Mouse (Mus musculus) urinary bladder, adult 18-20 months (tissue): ENCODE data around the gene Ssc5d.
A peak's percentile ranks its signal among the peaks of the same experiment; 100 is the strongest.
"Not testable (repeated sequence)": the region's sequence is repeated elsewhere in the genome, so short reads cannot be mapped to it uniquely, and the experiment has no call there.

Experiments
- DNase-seq, 2 experiments: peaks; one replicate each; pipeline ENCODE4 v3.0.0; 2022; ENCODE audit warnings: low spot score in 2 of 2, mixed read lengths in 2 of 2

The Ssc5d gene

DNA sequence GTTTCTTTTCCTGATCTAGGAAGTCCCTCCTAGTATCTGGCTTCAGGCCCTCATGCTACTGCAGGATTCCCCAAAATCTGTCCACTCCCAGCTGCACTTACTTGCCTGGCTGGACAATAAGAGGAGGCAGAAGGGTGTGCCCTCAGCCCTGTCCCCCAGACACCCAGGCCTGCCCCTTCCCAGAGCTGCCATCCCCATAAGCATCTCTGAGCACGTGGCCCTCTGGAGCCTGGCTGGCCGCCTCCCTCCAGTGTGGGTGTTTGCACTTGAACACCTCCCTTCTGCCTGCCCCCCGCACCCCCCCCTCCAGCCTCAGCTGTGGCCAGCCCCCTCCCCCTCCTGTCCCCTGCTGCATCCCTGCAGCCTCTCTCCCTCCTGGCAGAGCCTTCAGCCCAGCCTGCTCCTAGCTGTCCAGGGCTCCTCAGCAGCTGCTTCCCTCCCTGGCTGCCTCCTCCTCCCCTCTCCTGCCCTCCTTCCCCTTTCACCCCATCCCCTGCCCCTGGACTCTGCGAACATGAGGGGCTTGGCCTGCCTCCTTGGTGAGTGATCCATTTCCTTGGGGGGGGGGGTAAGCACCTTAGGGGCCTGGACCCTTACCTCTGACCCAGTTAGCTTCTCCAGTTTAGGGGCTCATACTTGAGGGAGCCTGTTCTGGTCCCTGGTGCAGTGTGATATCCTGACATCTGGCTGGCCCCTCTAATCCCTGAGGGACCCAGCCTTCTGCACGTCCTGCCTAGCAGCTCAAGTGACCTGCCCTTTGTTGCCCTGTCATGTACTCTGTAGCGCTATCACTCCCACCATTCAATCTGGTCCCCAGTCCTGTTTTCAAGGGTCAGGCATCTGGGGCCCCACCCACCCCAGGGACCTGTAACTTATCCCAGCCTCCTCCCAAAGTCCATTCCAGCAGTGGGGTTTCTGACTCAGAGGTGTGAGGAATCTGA lies at the start of gene Ssc5d:
TSS of gene Ssc5d (plus strand) at position 345 of the 941 bp plus-strand sequence.
- peak in 1 of 2 experiments; percentile 54 for DNase-seq

DNA sequence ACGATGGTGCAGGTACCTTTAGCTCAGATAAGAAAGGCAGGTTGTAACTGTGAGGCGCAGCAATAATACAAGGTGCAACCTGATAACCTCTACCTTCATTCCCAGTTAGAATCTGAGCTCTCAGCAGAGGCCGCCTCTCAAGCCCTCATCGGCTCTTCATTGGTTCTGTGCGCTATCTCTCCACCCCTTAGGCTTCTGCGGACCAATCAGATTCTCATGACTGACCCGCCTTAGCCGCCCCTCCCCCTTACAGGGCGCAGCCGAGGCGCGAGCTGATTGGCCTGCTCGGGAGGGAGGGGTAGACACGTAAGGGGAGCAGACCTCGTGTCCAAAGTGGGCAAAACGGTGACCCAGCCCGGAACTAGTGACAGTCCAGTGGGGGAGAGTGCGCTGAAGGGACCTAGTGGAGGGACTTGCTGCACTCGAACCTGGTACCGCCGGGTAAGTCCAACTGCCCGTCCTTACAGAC lies 48.8 kb upstream of the Ssc5d start, which contains the start of gene Isoc2a:
TSS of gene Isoc2a (plus strand) at position 401 of the 469 bp plus-strand sequence.
- peak; percentile 67 to 91 for DNase-seq

DNA sequence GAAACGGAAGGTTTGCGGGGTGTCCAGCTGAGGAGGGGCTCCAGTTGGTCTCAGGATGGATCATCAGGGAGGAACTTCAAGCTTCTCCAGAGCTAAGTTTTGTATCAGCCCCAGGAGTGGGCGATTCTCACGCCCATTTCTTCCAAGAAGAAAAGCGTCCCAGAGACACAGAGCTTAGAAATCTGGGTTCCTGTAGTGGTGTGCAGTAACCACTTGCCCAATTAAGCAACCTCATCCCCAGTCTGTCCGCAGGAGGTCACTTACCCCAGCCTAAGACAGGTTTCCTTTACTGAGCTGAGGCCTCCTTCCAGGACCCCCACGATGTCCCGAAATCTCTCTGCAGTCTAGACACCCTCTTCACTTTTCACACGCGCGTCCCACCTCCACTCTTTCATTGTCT lies 48.4 kb upstream of the Ssc5d start:
- no peak for DNase-seq

DNA sequence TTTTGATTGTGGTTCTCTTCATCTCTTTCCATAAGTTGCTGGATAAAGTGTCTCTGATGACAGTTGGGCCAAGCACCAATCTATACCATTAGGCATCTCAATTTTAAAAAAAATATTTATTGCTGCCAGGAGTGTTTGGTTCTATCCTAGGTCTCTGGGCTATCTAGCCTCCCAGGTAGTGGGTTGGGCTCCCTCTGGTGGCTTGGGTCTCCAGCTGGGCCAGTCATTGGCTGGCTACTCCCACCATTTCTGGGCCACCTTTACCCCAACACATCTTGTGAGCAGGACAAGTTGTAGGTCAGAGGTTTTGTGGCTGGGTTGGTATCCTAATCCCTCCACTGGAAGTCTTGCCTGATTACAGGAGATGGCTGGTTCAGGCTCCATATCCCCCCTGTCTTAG lies 47.4 kb upstream of the Ssc5d start:
- no peak for DNase-seq

DNA sequence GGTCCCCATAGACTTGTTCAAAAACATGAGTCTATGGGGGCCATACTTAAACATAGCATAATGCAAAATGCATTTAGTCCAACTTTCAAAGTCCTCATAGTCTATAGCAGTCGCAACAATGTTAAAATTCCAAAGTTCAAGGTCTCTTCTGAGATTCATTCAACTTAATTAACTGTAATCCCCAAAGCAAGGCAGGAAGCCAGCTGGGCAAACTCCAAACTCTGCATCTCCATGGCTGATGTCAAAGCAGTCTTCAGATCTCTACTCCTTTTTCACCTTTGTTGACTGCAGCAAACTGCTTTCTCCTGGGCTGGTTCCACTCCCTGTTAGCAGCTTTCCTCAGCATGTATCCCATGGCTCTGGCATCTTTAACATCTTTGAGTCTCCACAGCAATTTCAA lies 46.5 kb upstream of the Ssc5d start:
- DNase-seq: not testable (repeated sequence)

DNA sequence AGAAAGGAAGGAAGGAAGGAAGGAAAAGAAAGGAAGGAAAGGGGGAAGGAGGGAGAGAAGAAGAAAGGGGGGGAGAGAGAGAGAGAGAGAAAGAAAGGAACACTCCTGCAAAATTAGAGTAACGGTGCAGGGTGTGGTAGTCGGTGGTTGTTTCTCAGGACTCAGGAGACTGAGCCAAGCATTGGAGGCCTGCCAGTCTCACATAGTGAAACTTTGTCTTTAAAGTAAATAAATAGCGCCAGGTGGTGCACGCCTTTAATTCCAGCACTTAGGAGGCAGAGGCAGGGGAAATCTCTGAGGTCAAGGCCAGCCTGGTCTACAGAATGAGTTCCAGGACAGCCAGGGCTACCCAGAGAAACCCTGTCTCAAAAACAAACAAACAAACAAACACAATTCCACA lies 38.9 kb upstream of the Ssc5d start:
- no peak for DNase-seq

DNA sequence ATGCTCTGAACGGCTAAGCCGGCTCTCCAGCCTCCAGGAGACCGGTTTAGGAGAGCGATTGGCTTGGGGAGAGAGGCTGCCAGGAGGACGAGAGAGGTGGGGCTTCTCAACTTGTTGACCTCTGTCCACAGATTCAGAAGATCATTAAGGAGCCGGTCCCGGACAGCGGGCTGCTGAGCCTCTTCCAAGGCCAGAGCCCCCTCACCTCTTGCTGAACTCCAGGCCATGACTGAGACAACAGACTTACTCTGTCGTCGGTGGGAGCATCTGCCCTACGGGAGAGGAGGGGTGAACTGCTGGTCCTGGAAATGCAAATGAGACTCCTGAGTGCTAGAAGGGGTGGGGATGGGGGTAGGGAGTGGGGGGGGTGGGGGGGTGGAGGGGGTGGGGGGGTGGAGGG lies 30.4 kb upstream of the Ssc5d start:
- DNase-seq: no peak

DNA sequence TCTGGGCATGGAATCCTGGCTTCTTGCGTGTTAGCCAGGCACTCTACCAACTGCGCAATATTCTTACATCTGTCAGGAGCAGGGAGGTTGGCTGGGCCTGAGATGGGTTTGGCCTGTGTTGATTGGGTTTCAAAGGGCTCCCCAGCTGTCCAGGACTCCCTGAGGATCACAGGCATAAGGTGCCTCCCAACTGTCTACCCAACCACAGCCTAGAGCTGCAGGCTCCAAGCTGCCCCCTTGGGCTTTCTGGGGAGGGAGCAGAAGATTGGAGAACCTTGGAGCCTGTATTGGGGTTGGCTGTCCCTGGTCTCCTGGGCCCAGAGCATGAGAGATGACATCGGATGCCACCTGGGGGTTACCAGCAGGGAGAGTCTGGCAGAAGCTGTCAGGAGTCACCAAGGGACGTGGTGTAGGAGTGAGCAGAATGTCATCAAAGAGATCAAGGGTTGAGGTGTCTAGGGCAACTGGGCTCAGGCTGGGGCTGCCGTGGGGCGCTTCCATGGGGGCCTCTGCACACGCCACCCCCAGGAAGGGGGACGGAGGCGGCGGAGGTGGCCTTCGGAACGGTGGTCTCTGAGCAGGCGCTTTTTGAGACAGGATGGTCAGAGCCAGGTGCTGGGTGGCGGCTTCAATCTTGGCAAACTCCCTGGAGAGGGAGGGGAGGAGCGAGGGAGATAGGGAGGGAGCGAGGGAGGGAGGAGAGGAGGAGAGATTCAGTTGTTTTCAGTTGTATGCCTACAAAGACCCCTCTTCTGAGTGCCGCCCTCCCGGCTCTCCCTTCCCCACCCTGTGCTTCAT lies 26.5 kb upstream of the Ssc5d start:
- no peak for DNase-seq

DNA sequence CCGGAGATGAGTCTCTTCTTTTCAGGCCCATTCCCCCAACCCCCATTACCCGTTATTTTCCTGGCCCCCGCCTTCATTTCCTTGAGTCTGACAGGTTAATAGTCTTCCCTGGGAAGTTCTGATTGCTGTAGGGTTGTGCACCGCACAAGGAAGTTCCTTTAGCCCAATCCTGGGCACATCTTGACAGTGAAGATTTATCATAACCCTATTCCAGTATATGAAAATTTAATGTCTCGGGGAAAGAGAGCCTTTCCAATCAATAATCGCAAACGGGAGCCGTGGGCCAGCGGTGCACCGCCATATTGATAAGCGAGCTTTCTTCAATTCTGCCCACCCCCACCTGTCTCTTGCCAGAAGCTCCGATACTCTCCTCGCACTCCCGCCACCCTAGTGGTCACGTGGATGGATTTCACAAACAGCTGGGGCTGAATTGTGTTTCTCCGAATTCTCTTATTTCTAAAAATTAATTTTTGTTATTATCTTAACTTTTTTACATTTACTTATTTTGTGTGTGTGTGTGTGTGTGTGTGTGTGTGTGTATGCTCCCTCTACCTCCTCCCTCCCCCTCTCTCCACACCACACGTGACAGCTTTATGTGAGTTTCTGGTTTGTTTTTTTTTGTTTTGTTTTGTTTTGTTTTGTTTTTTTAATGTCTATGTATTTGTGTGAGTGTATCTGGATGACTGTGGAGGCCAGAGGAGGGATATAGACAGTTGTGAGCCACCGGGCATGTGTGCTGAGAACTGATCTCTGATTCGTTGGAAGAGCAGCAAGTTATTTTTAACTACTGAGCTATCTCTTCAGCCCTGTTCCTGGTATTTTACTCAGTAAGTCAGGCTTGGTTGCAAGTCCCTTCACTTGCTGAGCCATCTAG lies 25.7 kb upstream of the Ssc5d start:
- no peak for DNase-seq

DNA sequence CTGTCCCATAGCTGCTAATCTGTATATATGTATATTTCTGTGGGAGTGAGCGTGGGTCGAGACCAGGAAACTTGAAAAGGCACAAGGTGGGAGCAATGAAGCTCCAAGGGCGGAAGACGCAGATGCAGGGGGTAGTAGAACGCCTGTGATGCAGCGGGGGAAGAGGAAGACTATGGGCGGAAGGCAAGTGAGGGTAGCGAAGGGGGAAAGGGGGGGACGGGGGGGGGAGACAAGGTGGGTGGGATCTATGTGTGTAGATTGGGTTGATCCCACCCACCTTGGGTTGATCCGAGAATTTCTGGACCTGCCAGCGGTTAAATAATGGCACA lies 25.1 kb upstream of the Ssc5d start:
- DNase-seq: no peak

DNA sequence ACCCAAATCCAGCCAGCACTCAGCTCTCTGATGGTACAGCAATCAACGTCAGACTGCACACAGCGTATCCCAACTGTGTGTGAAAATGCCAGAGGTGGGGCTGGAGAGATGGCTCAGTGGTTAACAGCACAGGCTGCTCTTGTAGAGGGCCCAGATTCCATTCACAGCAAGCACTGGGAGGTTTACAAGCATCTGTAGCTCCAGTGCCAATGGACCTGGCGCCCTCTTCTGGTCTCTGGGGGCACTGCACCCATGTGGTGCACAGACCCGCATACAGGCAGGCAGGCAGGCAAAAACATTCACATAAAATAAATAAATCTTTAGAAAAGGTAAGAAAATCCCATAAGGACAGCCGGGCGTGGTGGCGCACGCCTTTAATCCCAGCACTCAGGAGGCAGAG lies 24.4 kb upstream of the Ssc5d start:
- DNase-seq: no peak

DNA sequence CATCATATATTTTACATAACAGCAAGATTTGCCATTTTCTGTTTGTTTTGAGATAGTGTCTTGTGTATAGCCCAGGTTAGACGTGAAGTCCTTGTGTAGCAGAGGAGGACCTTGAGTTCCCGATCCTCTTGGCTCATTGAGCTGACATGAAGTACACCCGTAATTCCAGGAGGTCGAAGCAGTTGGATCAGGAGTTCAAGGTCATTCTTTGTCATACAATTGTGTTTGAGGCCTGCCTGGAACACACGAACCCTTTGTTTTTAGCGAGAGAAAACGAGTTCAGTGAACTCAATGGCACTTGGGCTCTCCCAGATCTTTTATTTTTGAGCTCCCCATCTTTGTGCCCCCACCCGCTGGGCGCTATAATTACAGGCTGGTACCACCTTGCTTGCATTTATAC lies 23.2 kb upstream of the Ssc5d start:
- DNase-seq: no peak

DNA sequence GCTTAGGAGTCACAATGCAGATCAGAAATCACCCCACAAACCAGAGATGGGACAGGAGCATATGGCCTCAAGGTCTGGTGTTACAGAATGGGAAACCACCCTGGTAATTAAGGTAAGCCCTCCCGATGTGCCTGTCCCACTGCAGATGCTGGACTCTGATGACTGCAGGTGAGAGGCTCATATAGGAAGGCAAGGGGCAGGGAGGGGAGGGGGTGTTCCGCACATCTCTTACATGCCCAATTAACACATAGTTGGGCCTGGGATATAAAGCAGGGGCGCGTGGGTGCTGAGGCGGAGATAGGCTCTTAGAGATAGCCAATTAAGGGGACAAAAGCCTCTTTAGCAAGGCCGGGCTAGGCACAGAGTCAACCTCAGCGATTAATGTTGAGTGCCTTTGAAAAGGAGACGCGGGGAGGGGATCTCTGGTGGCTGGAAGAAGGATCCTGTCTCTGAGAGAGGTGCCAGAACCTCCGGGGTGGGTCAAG lies 19.1 kb upstream of the Ssc5d start, which contains the start of gene Gm36210:
TSS of gene Gm36210 (minus strand) at position 51 of the 485 bp plus-strand sequence.
- no peak for DNase-seq

DNA sequence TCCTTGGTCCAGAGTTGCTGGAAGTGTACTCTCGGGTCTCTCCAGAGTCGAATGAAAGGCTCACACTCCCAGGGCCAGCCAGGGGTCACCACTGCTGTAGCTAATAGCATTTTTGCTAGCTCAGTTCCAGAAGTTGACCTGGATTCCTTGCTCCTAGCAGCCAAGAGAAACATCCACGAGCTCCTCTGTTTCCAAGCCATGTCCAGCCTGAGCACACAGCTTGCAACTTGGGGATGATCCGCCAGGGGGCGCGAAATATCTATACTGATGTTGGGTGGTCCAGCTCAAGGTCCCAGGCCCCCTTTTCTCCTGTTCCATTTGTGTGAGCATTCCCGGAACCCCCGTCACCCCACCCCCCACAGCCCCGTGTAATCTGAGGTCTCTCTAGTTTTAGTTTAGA lies 14.0 kb upstream of the Ssc5d start:
- DNase-seq: no peak

DNA sequence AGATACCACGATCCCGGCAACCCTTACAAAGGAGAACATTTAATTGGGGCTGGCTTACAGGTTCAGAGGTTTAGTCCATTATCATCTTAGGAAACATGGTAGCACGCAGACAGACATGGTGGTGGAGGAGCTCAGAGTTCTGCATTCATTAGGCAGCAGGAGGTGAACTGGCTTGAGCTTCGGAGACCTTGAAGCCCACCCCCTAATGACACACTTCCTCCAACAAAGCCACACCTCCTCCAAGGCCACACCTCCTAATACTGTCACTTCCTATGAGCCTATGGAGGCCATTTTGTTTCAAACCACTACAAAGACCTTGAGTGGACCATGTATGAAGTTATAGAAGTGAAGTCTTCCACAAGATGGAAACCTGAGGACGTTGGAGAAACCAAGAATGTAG lies 13.3 kb upstream of the Ssc5d start:
- no peak for DNase-seq

DNA sequence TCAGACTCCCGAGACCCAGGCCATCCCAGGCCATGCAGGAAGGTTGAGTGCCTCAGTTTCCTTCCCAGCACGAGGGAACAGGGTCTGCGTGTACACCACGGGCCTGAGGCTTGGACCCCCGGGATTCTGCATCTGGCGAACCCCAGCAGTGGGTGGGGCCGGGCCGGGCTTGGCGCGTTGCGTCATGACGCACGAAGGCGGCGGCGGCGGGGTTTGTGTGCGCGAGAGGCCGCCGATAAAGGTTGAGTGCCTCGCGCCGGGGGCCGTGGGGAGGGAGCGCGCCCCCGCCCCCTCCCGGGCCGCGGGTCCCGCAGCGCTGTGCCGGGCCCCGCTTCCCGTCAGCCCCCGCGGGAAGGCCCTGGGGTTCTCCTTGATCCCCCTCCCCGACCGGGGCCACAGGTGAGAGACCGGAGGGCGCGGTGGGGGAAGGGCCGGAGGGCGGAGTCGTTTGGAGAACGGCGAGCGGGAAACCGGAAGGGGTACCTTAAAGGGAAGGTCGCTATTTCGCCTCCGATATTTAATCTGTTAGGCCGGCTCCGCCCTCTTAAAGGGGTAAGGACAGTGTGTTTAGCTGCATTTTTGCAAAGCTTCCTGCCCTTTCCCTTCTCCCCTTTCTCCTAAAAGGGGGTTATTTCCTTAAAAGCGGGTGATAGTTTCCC lies 10.4 kb upstream of the Ssc5d start, which contains the start of gene Zfp628:
TSS of gene Zfp628 (plus strand) at position 211 of the 659 bp plus-strand sequence.
- DNase-seq: peak; percentile 87 to 97

DNA sequence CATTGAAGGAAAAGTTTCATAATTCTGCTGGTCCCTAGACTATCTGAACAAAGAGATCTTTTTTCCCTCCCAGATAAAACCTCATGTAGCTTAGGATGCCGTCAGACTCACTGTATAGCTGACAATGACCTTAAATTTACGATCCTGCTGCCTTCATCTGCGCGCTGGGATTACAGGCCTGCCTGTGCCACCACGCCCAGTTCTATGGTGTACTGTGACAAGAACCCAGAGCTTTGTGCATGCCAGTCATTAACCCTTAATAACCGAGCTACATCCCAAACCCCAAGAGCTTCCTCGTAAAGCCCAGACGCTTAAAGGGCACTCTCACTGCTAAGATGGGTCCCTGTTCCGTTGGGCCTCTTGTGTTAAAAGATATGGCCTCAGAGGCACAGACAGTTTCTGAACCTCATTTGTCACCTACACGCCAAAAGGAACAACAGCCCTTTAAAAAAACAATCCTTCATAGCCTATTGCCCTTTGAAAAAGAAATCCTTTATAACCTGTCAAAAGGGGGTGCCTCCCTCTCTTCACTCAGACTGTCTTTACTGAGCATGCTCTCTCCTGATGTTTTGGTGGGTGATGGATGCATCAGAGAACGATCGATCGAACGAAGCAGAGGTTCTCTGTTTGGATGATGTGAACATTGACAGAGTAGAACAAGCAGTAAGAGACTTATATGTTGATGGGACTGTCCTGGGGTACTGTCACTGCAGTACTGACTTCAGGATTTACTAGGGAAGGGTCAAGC lies 9.7 kb upstream of the Ssc5d start:
- no peak for DNase-seq

DNA sequence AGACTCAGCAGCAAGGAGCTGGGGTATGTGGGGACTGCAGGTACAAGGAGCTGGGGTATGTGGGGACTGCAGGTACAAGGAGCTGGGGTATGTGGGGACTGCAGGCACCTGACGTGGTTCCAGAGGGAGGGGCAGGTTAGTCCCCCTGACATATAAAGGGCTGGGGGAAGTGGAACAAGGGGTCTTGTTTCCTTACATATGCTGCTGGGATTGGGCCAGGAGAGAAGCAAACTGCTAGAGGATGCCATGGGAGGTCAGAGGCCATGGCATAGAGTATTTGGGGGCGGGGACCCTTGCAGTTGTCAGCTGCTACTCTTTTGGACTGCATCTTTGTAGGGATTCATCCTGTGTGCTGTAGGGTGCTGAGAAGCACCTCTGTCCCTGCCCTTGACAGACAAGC lies 8.1 kb upstream of the Ssc5d start:
- no peak for DNase-seq

DNA sequence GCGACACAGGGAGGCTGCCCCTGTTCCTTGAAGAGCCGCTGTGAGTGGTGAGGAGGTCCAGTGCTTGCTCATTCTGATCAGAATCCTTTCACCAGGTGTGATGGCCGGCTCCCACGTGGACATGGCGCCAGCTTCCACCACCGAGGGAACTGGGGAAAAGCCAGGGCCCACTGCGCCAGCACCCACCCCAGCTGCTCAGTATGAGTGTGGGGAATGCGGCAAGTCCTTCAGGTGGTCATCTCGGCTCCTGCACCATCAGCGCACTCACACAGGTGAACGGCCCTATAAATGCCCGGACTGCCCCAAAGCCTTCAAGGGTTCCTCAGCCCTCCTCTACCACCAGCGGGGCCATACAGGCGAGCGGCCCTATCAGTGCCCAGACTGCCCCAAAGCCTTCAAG lies 6.9 kb upstream of the Ssc5d start:
- no peak for DNase-seq

DNA sequence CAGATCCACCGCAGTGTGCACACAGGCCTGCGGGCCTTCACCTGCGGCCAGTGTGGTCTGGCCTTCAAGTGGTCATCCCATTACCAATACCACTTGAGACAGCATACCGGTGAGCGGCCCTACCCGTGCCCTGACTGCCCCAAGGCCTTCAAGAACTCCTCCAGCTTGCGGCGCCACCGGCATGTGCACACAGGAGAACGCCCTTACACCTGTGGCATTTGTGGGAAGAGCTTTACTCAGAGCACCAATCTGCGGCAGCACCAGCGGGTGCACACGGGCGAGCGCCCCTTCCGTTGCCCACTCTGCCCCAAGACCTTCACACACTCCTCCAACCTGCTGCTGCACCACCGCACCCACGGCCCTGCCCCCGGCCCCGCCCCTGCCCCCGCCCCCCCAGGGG lies 6.5 kb upstream of the Ssc5d start:
- DNase-seq: no peak
